Mouse (Mus musculus): ENCODE results near the gene Slc44a5.

GRCm38 (mm10) chr3:153973949-153974760 lies 919 bp downstream of the Slc44a5 start:
- TF ChIP-seq CTCF (IDR thresholded peaks at IDR 0.05; ENCODE audit: low read depth, low read length) (no peak), POLR2A (IDR thresholded peaks at IDR 0.05; ENCODE audit: borderline replicate concordance, low read depth, low read length) (no peak)
